Mouse (Mus musculus): ENCODE measurements at regions not wholly inside any gene's neighbourhood (a gene's known extent, or its start where the extent isn't known, plus 50 kb on each side); places are given as distances from the start of the nearest gene placed in this dataset.

GRCm38 (mm10) chr11:19834561-19834960 is 89.6 kb upstream of the Spred2 start:
- TF ChIP-seq CTCF (IDR thresholded peaks at IDR 0.05; ENCODE audit: low read depth, low read length) = no peak
- TF ChIP-seq POLR2A (IDR thresholded peaks at IDR 0.05; ENCODE audit: borderline replicate concordance, low read depth, low read length) = no peak
- Histone ChIP-seq H3K4me3 (ENCODE audit: insufficient read depth, low read length) (no peak overlapping the region), H3K27ac (ENCODE audit: insufficient read depth, low read depth, low read length) (no peak overlapping the region), H3K4me1 (ENCODE audit: control insufficient read depth, insufficient read depth, low read length) (peaks cover 23% of the 10 kb centered on the region)

GRCm38 (mm10) chr11:19835221-19835745 is 88.9 kb upstream of the Spred2 start:
- no peak overlapping the region for H3K27ac ChIP-seq (ENCODE audit: insufficient read depth, low read depth, low read length)
- TF ChIP-seq POLR2A (IDR thresholded peaks at IDR 0.05; ENCODE audit: borderline replicate concordance, low read depth, low read length) = no peak
- TF ChIP-seq CTCF (IDR thresholded peaks at IDR 0.05; ENCODE audit: low read depth, low read length) = no peak
- no peak overlapping the region for H3K4me3 ChIP-seq (ENCODE audit: insufficient read depth, low read length)
- H3K4me1 ChIP-seq (ENCODE audit: control insufficient read depth, insufficient read depth, low read length) = peaks cover 23% of the 10 kb centered on the region

- H3K27ac ChIP-seq (ENCODE audit: insufficient read depth, low read depth, low read length) = no peak overlapping the region
- H3K4me3 ChIP-seq (ENCODE audit: insufficient read depth, low read length) = no peak overlapping the region
- peaks cover 20% of the 10 kb centered on the region for H3K4me1 ChIP-seq (ENCODE audit: control insufficient read depth, insufficient read depth, low read length)
- no peak for TF ChIP-seq CTCF (IDR thresholded peaks at IDR 0.05; ENCODE audit: low read depth, low read length)
- no peak for TF ChIP-seq POLR2A (IDR thresholded peaks at IDR 0.05; ENCODE audit: borderline replicate concordance, low read depth, low read length)
These were observed 85.2 kb upstream of the Spred2 start for GRCm38 (mm10) chr11:19838932-19839331.

GRCm38 (mm10) chr11:19843084-19843483 is 81.1 kb upstream of the Spred2 start:
- peaks cover 9% of the 10 kb centered on the region; the same call in 1 of the 2 replicates for H3K4me1 ChIP-seq (ENCODE audit: control insufficient read depth, insufficient read depth, low read length)
- no peak overlapping the region for H3K27ac ChIP-seq (ENCODE audit: insufficient read depth, low read depth, low read length)
- no peak for TF ChIP-seq POLR2A (IDR thresholded peaks at IDR 0.05; ENCODE audit: borderline replicate concordance, low read depth, low read length)
- TF ChIP-seq CTCF (IDR thresholded peaks at IDR 0.05; ENCODE audit: low read depth, low read length) = no peak
- no peak overlapping the region for H3K4me3 ChIP-seq (ENCODE audit: insufficient read depth, low read length)

- TF ChIP-seq CTCF (IDR thresholded peaks at IDR 0.05; ENCODE audit: low read depth, low read length) = no peak
- no peak for TF ChIP-seq POLR2A (IDR thresholded peaks at IDR 0.05; ENCODE audit: borderline replicate concordance, low read depth, low read length)
- Histone ChIP-seq H3K4me3 (ENCODE audit: insufficient read depth, low read length) (no peak overlapping the region), H3K4me1 (ENCODE audit: control insufficient read depth, insufficient read depth, low read length) (no peaks in the 10 kb centered on the region), H3K27ac (ENCODE audit: insufficient read depth, low read depth, low read length) (no peak overlapping the region)
These were observed 76.3 kb upstream of the Spred2 start for GRCm38 (mm10) chr11:19847910-19848309.

GRCm38 (mm10) chr11:19848412-19848811 is 75.8 kb upstream of the Spred2 start:
- no peak overlapping the region for H3K27ac ChIP-seq (ENCODE audit: insufficient read depth, low read depth, low read length)
- no peaks in the 10 kb centered on the region for H3K4me1 ChIP-seq (ENCODE audit: control insufficient read depth, insufficient read depth, low read length)
- H3K4me3 ChIP-seq (ENCODE audit: insufficient read depth, low read length) = no peak overlapping the region
- TF ChIP-seq POLR2A (IDR thresholded peaks at IDR 0.05; ENCODE audit: borderline replicate concordance, low read depth, low read length) = no peak

GRCm38 (mm10) chr11:19849347-19849811 is 74.8 kb upstream of the Spred2 start:
- Histone ChIP-seq H3K4me1 (ENCODE audit: control insufficient read depth, insufficient read depth, low read length) (no peaks in the 10 kb centered on the region), H3K27ac (ENCODE audit: insufficient read depth, low read depth, low read length) (no peak overlapping the region), H3K4me3 (ENCODE audit: insufficient read depth, low read length) (no peak overlapping the region)
- TF ChIP-seq CTCF (IDR thresholded peaks at IDR 0.05; ENCODE audit: low read depth, low read length) = no peak
- no peak for TF ChIP-seq POLR2A (IDR thresholded peaks at IDR 0.05; ENCODE audit: borderline replicate concordance, low read depth, low read length)

GRCm38 (mm10) chr11:19849844-19850420 is 74.2 kb upstream of the Spred2 start:
- no peak overlapping the region for H3K27ac ChIP-seq (ENCODE audit: insufficient read depth, low read depth, low read length)
- H3K4me3 ChIP-seq (ENCODE audit: insufficient read depth, low read length) = no peak overlapping the region
- no peaks in the 10 kb centered on the region for H3K4me1 ChIP-seq (ENCODE audit: control insufficient read depth, insufficient read depth, low read length)
- TF ChIP-seq POLR2A (IDR thresholded peaks at IDR 0.05; ENCODE audit: borderline replicate concordance, low read depth, low read length) (no peak), CTCF (IDR thresholded peaks at IDR 0.05; ENCODE audit: low read depth, low read length) (no peak)

GRCm38 (mm10) chr11:19851022-19851615 is 73.1 kb upstream of the Spred2 start:
- Histone ChIP-seq H3K4me3 (ENCODE audit: insufficient read depth, low read length) (no peak overlapping the region), H3K4me1 (ENCODE audit: control insufficient read depth, insufficient read depth, low read length) (no peaks in the 10 kb centered on the region), H3K27ac (ENCODE audit: insufficient read depth, low read depth, low read length) (no peak overlapping the region)
- TF ChIP-seq POLR2A (IDR thresholded peaks at IDR 0.05; ENCODE audit: borderline replicate concordance, low read depth, low read length) = no peak
- TF ChIP-seq CTCF (IDR thresholded peaks at IDR 0.05; ENCODE audit: low read depth, low read length) = no peak

GRCm38 (mm10) chr11:19861596-19861995 is 62.6 kb upstream of the Spred2 start:
- Histone ChIP-seq H3K27ac (ENCODE audit: insufficient read depth, low read depth, low read length) (no peak overlapping the region), H3K4me1 (ENCODE audit: control insufficient read depth, insufficient read depth, low read length) (no peaks in the 10 kb centered on the region), H3K4me3 (ENCODE audit: insufficient read depth, low read length) (no peak overlapping the region)
- TF ChIP-seq CTCF (IDR thresholded peaks at IDR 0.05; ENCODE audit: low read depth, low read length) (no peak), POLR2A (IDR thresholded peaks at IDR 0.05; ENCODE audit: borderline replicate concordance, low read depth, low read length) (no peak)

Measured in bone marrow macrophage, adult 2 months (primary cell).